Mouse (Mus musculus) urinary bladder, postnatal 10 days (tissue): ENCODE results near the gene Adgrl3.

Source experiments
- DNase-seq: peaks from one replicate; pipeline ENCODE4 v3.0.0; 2022; ENCODE audit warnings: low spot score

Gene Adgrl3

GRCm38 (mm10) chr5:81248724-81249123 lies 228.8 kb downstream of the Adgrl3 start:
- no peak for DNase-seq

- DNase-seq = no peak
Measured at GRCm38 (mm10) chr5:81256091-81256490, 236.2 kb downstream of the Adgrl3 start.

DNA sequence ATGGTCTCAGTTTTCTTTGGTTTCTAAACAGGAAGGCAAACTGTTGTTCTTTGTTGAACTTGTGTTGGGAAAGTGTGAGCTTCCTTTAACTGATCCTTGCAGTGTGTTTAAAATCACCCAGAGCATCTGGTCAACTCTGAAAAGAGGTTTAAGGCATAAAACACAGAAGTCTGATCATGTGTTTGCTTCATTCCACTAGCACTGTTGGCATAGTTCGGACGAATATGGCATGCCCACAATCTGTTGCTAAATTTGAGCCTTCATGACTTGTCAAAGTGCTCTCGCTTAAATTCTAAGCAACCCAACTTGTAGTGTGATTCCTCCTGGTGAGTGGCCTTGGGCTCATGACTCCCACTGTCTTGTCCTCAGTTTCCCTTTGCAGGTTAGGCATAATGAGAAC lies 249.8 kb downstream of the Adgrl3 start:
- no peak for DNase-seq

DNA sequence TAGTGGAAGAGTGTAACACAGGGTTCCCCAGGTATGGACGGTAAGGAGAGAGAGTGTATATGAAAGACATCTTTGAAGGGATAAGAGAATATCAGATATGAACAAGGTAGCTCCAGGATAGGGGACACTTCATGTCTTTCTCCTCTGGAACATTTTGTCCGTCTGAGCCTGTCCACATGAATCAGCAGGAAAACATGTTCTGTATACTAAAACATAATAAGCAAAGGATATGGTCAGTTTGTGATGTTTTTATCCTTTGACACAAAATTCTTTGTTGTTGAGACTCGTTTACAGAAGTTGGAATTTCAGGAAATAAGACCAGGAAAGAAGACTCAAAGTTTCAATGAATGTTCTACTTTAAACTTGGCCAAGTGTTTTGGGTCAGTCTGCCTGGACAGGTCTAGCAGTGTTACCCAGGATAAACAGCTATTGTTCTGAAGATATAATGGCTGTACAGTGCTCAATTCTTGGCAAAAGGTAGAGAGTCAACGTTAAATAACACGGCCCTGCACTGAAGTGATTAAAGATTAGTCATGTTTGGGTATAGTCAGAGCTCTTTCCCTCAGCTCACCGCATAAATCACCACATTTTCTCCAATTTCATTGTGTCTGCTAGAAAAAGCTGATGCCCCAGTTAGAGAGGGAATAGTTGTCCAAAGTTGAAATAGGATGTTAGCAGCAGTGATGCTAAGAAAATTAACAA lies 255.6 kb downstream of the Adgrl3 start:
- DNase-seq = no peak

GRCm38 (mm10) chr5:81279246-81279645 lies 259.3 kb downstream of the Adgrl3 start:
- DNase-seq = no peak

DNA sequence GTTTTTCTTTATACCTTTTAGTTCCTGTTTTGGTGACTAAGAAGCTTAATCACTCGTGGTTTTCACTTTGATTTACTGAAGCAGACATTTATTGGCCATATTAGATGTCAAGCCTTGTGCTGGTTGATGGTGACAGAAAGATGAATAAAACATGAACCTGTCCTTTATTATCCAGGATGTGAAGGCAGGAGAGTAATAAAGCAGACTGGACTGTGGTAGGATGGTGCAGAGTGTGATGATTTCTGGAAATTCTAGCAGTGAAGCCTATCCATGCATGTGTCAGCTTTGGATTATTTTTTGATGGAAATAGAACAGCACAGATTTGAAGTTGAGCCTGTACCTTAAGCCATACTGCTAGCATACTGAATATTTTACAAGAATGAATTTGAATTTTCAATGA lies 265.7 kb downstream of the Adgrl3 start:
- no peak for DNase-seq

DNA sequence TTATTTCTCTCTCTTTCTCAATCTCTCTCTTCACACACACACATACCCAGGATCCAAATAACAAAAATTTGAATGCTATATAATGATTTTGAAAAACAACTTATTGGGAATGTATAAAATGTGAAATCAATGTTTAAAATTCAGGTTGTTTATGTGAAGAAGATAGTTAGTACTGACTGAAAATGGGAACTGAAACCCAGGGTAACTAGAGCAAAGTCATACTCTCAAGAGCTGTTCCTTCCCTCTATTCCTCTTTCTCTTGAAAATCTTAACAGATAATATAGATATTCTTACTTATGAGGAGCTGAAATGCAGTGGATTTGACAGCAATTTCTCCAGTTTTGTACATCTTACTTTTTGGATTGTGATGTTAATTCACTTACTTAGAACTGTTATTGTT lies 281.9 kb downstream of the Adgrl3 start:
- no peak for DNase-seq

DNA sequence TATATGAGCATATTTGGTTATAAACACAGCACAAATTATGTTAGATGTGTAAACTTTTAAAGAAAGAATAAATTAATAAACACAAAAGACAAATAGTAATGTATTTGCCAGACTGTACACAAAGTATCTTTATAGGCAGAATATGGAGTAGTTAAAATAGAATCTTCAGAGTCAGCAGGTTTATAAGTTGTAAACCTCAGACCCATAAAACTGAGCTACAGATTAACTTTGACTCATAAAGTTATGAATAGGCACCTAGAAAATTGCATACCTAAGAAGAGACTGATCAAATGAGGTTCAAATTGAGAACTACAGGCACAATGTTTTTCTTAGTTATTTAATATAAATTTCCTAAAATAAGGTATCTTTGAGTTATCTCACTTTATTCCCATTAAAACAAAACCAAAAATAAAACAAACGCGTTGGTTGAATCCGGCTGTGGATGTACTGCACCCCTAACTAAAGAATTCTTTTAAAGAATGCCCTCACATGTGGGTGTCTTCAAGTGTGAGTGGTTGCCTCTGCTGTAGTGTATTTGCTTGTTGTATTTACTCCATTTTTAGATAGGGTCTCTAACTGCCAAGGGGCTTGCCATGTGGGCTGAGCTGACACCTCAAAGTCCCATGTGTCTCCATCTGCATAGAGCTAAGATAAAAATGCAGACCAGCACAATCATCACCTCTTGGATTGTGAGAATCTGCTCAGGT lies 297.6 kb downstream of the Adgrl3 start:
- no peak for DNase-seq

- no peak for DNase-seq
Measured at GRCm38 (mm10) chr5:81321276-81321934, 301.5 kb downstream of the Adgrl3 start.

DNA sequence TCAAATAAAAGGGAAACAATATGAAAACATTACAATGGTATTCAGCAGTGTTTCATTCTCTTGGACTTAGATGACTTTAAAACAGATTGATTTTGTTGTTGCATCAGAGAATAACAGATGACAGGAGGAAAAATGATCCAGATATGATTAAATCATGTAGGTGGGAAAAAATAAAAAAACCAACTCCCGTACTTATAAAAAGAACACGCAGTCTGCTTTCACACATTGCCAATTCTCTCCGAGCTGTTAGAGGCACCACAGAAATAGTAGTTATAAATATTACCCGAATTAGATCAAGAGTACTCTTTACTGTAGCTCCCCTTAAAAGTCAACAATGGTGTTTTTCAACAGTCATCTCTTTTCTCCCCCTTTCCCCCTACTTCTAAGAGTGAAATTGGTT lies 302.1 kb downstream of the Adgrl3 start:
- no peak for DNase-seq

DNA sequence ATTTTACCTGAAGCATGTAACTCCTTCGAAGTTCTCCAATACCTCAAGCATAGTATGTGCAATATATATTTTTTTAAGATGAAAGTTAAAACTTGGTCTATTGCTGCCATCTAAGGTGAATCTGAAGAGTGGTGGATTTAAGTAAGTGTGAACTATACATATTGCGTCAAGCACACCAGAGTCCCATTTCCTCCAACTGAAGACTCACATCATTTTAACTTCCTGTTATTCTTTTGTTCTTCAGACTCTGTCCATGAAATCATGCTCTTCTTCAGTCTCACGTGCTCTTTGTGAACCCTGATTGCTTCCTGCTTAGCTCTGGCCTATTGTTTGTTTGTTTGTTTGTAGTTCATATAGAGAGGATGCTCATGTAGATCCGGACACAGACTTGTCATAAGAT lies 307.0 kb downstream of the Adgrl3 start:
- no peak for DNase-seq

- no peak for DNase-seq
Measured at GRCm38 (mm10) chr5:81327392-81327791, 307.5 kb downstream of the Adgrl3 start.

- no peak for DNase-seq
Measured at GRCm38 (mm10) chr5:81329571-81329971, 309.6 kb downstream of the Adgrl3 start.

- DNase-seq = no peak
Measured at GRCm38 (mm10) chr5:81344330-81344729, 324.4 kb downstream of the Adgrl3 start.

- no peak for DNase-seq
Measured at GRCm38 (mm10) chr5:81345096-81345435, 325.1 kb downstream of the Adgrl3 start.

DNA sequence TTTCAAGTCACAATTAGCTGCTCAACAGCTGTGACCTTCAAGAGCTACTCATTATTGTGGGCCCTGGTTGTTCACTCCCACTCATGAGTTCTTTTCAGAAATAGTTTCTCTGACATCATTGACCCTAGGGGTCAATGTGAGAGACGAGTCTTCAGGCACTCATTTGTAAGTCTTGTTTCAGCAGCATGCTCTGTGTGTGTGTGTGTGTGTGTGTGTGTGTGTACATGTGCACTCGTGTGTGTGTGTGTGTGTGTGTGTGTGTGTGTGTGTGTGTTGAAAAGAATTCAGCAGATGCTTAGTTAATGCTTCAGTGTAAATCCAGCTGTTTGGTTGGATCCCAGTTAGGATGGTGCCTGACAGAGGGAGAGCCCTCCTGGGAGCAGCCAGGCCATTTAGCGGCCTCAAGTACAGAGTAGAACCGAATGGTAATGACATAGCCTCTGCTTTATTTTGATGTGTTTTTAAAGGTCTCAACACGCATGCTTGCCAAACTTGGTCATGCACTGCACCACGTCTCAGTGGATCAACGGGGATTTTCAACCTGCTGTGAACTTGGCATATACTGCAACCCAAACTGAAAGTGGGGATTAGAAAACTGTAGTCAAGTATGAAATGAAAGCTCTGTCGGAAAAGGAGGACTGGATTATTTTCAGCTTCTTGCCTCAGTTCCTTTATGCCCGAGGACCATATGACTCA lies 325.6 kb downstream of the Adgrl3 start:
- no peak for DNase-seq

DNA sequence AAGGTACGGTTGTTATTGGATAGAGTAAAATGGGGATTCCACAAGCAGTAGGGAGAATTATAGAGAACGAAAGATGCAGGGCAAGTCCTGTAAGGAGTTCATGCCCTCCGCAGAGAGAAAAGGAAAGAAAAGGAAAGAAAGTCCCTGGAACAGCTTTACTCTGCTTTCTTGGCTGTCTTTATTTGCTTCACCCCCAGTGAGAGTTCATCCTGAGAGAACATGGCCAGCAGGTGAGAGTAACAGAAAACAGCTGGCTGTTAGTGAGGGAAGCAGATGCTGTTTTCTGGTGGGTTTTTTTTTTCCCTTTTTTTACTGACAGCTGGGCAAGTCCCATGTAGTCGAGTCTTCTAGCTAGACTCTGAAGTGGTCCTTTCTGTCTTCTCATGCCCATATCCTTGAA lies 327.6 kb downstream of the Adgrl3 start:
- no peak for DNase-seq

GRCm38 (mm10) chr5:81359560-81359959 lies 339.6 kb downstream of the Adgrl3 start:
- no peak for DNase-seq

GRCm38 (mm10) chr5:81364198-81364643 lies 344.3 kb downstream of the Adgrl3 start:
- DNase-seq = no peak

DNA sequence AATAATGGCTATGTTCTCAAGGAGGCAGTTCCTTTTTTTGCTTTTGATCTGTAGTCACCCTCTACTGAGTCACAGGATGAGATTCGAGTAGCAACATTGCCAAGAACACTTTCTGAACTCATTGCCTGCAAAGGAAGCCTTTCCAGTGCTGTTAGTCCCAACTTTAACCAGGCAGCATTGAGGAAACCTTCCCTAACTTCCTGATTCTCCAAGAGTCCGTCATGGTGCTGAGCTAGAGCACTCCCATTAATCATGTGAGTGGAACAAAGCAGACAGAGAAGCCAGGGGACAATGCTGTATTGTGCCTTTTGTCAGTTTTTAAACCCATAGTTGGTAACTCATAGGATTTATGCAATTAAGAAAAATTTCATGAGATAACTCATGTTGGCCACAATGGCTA lies 345.3 kb downstream of the Adgrl3 start:
- DNase-seq = no peak

DNA sequence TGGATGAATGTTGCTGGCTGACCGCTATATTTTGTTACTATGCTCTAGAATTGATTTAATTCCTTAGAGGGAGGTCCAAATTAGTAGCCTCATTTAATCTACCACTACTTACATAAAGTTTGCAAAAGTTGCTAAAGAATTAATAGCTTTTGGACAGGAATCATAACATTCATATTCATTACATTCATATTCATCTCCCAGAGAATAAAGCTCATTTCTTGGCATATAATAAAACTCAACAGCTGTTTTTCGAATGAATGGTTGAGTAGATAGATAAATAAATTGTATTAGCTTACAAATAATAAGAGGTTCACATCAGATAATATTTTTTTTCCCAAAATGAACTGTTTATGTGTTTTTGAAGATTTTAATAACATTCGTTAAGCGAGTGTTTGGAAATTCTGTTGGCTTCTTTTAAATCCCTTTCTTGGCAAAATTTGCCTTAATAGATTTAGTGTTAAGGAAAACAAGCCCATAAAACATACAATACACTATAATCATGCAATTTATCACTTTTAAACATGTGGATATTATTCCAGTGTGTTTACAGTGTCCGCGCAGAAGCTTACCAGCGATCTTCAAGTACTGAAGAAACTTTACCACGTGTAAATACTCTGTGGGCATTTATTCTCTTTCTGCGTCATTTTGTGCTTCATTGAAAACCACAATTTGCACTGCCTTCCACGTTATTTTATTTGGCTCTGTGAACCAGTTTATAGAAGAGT lies 350.4 kb downstream of the Adgrl3 start:
- no peak for DNase-seq

DNA sequence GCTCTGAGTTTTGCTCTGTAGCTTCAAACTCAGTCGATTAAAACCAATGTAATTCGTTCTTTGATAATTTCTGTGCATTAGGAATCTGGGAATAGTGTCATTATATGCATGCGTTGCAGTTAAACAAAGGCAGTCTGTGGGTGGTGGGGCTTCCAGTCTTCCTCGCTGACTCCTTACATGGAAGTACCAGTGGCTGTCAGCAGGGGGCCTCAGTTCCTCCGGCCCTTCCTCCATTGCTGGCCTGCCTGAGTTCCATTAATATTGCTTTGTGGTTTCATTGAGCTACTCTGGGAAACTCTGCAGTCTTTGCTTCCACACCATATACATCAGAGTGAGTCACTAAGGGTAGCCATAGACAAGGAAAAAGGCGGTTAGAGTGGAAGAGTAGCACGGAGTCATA lies 356.1 kb downstream of the Adgrl3 start:
- DNase-seq = no peak
